Mouse (Mus musculus) neural tube, embryonic 14.5 days (tissue): ENCODE measurements around the gene Tmem184b. TPM values are rescaled to one million over a fixed set of nuclear protein-coding genes. Genes with fewer than 3 reads are reported as not detected.

Experiments used
- ATAC-seq: fragments of 200-750 bp; cut with Nextera tagmentation; 2 replicates; pipeline ENCODE4 v1.8.0; 2017; ENCODE audit warnings: low read depth, mild to moderate bottlenecking, moderate TSS enrichment, moderate library complexity
- H3K27ac ChIP-seq: fragments of 300-500 bp; sonication (generic); 2 replicates; pipeline ENCODE4 v1.5.1; 2014; ENCODE audit warnings: low read depth, mild to moderate bottlenecking, control low read depth, low read length, moderate library complexity, mixed read lengths
- H3K27me3 ChIP-seq: fragments of 300-500 bp; sonication (generic); 2 replicates; pipeline ENCODE4 v1.6.1; 2014; ENCODE audit warnings: low read length; ENCODE audit not compliant: control insufficient read depth, insufficient read depth
- H3K36me3 ChIP-seq: fragments of 300-500 bp; sonication (generic); 2 replicates; pipeline ENCODE4 v1.6.1; 2014; ENCODE audit warnings: low read length, mixed read lengths; ENCODE audit not compliant: control insufficient read depth, insufficient read depth
- H3K4me1 ChIP-seq: fragments of 300-500 bp; sonication (generic); 2 replicates; pipeline ENCODE4 v1.6.1; 2014; ENCODE audit warnings: low read length; ENCODE audit not compliant: control insufficient read depth, insufficient read depth
- H3K4me2 ChIP-seq: fragments of 300-500 bp; sonication (generic); 2 replicates; pipeline ENCODE4 v1.6.1; 2014; ENCODE audit warnings: mild to moderate bottlenecking, low read depth, low read length, control low read depth
- H3K4me3 ChIP-seq: fragments of 300-500 bp; sonication (generic); 2 replicates; pipeline ENCODE4 v1.5.1; 2014; ENCODE audit warnings: low read depth, low read length, control low read depth, mixed read lengths
- H3K9ac ChIP-seq: fragments of 300-500 bp; sonication (generic); replicated peaks from 2 replicates; pipeline ENCODE4 v1.6.1; 2014; ENCODE audit warnings: low read depth, mild to moderate bottlenecking, control low read depth, low read length, mixed read lengths
- H3K9me3 ChIP-seq: fragments of 300-500 bp; sonication (generic); 2 replicates; pipeline ENCODE4 v1.6.1; 2016; ENCODE audit warnings: low read length; ENCODE audit not compliant: control insufficient read depth
- WGBS: fragments of 180-500 bp; shearing (Covaris S2); extraction: QIAGEN DNeasy Blood & Tissue Kit; methylation state at CpG from one replicate; pipeline ENCODE4 v1.1.7; 2014; 5-methylcytosine and 5-hydroxymethylcytosine counted together
- polyA plus RNA-seq: library from polyadenylated mRNA; unstranded; fragments of >200 nt; fragmentation: Nextera tagmentation; extraction: Ambion mirVana; gene quantifications from 2 replicates; pipeline ENCODE4 v1.2.1, GENCODE M21; 2014

Tmem184b gene
- polyA plus RNA-seq, 1 experiment from 2014 or later, result 31.2 TPM

DNA sequence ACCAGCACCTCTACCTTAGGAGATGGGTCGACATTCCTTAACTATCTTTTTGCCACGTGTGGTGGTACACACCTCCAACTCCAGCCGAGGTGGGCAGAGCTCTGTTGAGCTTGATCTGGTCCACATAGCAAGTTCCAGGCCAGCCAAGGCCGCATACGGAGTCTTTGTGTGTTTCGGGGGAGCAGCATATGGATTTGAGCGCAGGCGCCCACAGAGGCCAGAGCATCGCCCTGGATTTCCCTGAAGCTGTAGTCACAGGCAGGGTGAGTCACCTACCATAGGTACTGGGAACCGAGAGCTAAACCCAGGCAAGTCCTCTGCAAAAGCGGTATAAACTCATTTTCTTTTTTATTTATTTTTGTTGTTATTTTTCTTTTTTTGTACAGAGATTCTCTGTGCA is 29.0 kb upstream of the Tmem184b start:
- peaks cover 49% of the 10 kb centered on the region for H3K36me3 ChIP-seq
- H3K4me3 ChIP-seq, result no peak overlapping the region
- H3K27ac ChIP-seq, result no peak overlapping the region
- no peak overlapping the region for H3K9ac ChIP-seq
- no peak for ATAC-seq
- H3K27me3 ChIP-seq, result no peaks in the 10 kb centered on the region
- peaks cover 21% of the 10 kb centered on the region for H3K4me1 ChIP-seq
- 95% methylated on average over 11 of the region's 11 CpGs for WGBS
- H3K9me3 ChIP-seq, result no peaks in the 10 kb centered on the region
- H3K4me2 ChIP-seq, result no peak overlapping the region

DNA sequence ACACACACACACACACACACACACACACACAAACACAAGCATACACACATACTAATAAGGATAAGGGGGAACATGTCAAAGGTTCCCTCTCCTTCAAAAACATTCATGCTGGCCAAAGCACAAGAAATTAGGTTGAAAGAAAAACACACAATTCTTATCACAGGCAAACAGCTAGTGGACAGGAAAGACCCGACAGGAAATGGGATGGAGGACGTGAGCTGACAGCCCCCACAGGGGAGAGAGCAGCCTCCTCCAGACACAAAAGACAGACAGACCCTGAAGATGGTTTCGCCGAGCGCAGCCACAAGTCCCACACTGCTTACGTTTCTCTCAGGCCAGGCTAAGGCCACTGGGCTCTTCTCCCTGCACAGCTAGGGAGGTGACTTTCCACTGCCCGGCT is 28.6 kb upstream of the Tmem184b start:
- 80% methylated on average over 7 of the region's 7 CpGs for WGBS

DNA sequence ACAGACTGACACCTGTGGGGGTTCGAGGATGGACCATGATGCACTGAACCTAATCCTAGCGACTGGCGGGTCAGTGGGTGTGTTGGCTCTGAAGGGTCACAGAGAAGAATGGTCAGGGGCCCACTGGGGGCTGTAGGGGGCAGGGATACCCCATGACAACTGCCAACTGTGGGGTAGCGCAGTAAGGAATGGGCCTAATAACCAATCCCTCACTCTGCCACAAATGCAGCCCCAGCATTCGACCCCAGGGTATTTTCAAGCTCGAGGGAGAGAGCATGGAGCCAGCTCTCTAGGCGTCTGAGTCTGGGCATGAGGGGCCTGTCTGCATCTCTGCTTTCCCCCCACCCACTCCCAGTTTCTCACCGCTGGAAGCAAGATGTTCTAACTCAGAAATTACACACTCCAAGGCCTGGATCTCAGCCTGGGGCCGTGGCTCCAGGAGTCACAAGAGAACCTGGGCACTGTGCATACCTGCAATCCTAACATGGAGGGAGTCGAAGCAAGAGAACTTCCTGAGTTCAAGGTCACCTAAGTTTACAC is 27.2 kb upstream of the Tmem184b start:
- peaks cover 53% of the 10 kb centered on the region for H3K36me3 ChIP-seq

More for the DNA sequence above, 28.6 kb upstream of the Tmem184b start:
- H3K4me2 ChIP-seq, result no peak overlapping the region
- H3K4me3 ChIP-seq, result no peak overlapping the region
- H3K36me3 ChIP-seq, result peaks cover 49% of the 10 kb centered on the region
- ATAC-seq, result no peak
- H3K9ac ChIP-seq, result no peak overlapping the region
- peaks cover 17% of the 10 kb centered on the region for H3K4me1 ChIP-seq
- no peak overlapping the region for H3K27ac ChIP-seq
- no peaks in the 10 kb centered on the region for H3K9me3 ChIP-seq
- no peaks in the 10 kb centered on the region for H3K27me3 ChIP-seq

DNA sequence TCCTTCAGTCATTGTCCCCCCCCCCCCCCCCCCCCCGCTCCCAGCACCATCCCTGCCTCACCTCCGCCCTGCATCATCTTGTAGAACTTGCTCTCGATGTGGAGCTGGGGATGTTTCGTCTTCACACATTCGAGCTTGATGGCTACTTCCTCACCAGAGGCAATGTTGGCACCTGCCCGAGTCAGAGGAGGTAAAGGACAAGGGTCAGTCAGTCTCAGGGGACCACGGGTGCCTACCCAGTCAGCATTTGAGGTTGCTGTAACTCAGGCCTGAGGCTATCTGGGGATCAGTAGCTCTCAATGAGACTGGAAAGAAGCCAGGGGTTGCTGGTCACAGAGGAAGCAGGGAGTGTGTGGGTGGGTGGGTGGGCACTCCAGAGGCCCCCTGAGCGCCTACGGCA is 26.6 kb upstream of the Tmem184b start:
- H3K4me1 ChIP-seq, result no peaks in the 10 kb centered on the region
- H3K4me2 ChIP-seq, result no peak overlapping the region
- ATAC-seq, result no peak
- H3K9ac ChIP-seq, result no peak overlapping the region
- peaks cover 56% of the 10 kb centered on the region for H3K36me3 ChIP-seq
- no peaks in the 10 kb centered on the region for H3K9me3 ChIP-seq
- 94% methylated on average over 7 of the region's 9 CpGs for WGBS
- no peak overlapping the region for H3K27ac ChIP-seq
- H3K27me3 ChIP-seq, result no peaks in the 10 kb centered on the region
- no peak overlapping the region for H3K4me3 ChIP-seq

More for the DNA sequence above, 27.2 kb upstream of the Tmem184b start:
- WGBS, result 79% methylated on average over 10 of the region's 10 CpGs
- ATAC-seq, result no peak
- Histone ChIP-seq H3K27me3 (no peaks in the 10 kb centered on the region), H3K4me1 (0 out of 2 replicates have a peak, but pooled peaks cover 4% of the 10 kb centered on the region), H3K4me2 (no peak overlapping the region), H3K27ac (no peak overlapping the region), H3K9ac (no peak overlapping the region), H3K9me3 (no peaks in the 10 kb centered on the region), H3K4me3 (no peak overlapping the region)

DNA sequence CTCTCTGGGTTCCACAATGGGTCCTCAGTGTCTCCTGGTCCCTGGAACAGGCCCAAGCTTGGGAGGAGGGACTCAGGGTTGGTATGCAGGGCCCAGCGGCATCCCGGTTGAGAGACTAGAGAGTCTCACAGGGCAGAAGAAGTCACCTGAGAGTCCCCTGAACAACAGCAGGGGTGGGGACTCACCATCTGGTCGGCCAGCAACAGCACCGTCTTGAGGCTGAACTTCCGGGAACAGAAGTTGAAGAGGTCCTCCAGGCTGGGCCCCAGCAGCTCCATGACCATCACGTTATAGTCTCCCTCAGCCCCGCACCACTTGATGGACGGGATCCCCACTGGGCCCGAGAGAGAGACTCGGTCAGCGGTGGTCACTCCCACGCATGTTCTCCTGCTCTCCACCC is 26.2 kb upstream of the Tmem184b start:
- Histone ChIP-seq H3K27ac (no peak overlapping the region), H3K4me1 (no peaks in the 10 kb centered on the region), H3K27me3 (no peaks in the 10 kb centered on the region), H3K9ac (no peak overlapping the region), H3K36me3 (peaks cover 56% of the 10 kb centered on the region), H3K4me2 (no peak overlapping the region), H3K9me3 (no peaks in the 10 kb centered on the region), H3K4me3 (no peak overlapping the region)
- ATAC-seq, result no peak
- whole genome bisulfite sequencing, result 87% methylated on average over 12 of the region's 12 CpGs

DNA sequence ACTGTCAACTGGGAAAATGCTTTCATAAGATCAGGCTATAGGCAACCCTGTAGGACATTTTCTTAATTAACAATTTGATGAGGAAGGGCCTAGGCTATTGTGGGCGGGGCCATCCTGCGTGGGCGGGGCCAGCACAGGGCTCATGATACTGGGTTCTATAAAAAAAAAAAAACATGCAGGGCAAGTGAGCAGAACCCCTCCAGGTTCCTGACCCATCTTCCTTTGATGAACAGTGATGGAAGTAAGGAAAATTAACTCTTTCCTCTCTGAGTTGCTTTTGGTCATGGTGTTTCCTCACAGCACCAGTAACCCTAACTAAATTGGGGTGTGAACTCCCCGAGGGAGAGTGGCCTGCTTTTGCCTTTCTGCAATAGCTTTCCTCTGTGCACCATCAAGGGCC is 25.2 kb upstream of the Tmem184b start:
- no peaks in the 10 kb centered on the region for H3K9me3 ChIP-seq
- no peak overlapping the region for H3K4me3 ChIP-seq
- H3K27me3 ChIP-seq, result no peaks in the 10 kb centered on the region
- no peak for ATAC-seq
- H3K4me1 ChIP-seq, result no peaks in the 10 kb centered on the region
- peaks cover 63% of the 10 kb centered on the region for H3K36me3 ChIP-seq
- WGBS, result 84% methylated on average over 4 of the region's 4 CpGs
- no peak overlapping the region for H3K9ac ChIP-seq
- H3K4me2 ChIP-seq, result no peak overlapping the region
- H3K27ac ChIP-seq, result no peak overlapping the region

DNA sequence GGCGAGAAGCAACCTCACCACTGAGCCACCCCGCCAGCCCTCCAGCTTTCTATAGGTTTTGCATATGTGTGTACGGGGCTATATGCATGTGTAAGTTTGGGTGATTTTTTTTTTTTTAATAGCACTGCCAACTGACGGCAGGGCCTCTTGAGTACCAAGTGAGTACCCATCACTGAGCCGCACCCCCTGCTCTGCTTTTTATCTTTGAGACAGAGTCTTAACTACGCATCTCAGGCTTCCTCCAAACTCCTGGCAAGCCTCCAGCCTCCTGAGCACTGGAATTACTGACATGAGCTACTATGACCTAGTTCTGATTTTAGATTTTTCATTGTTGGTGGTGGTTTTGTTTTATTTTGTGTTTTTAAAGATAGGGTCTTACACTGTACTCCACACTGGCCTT is 24.1 kb upstream of the Tmem184b start:
- WGBS, result 89% methylated on average over 6 of the region's 6 CpGs
- no peak overlapping the region for H3K27ac ChIP-seq
- no peak overlapping the region for H3K4me3 ChIP-seq
- ATAC-seq, result no peak
- no peak overlapping the region for H3K9ac ChIP-seq
- no peaks in the 10 kb centered on the region for H3K9me3 ChIP-seq
- H3K36me3 ChIP-seq, result peaks cover 74% of the 10 kb centered on the region
- H3K4me1 ChIP-seq, result no peaks in the 10 kb centered on the region
- H3K4me2 ChIP-seq, result no peak overlapping the region
- no peaks in the 10 kb centered on the region for H3K27me3 ChIP-seq

DNA sequence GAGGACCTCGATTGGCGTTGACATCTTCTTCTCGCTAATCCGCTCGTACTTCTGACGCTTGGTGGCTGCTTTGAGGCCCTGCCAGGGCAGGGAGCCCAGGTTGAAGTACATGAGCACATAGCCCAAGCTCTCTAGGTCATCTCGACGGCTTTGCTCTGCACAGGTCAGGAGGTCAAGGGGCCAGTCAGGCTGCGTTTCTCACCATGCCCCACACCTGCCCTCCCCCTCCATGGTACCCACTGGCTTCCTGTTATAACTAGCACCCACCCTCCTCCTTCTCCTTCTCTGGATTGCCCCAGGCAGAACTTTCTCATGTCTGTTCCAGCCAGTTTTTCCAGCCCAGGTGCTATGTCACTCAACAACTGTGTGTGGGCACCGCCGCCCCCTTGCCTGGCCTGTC is 22.1 kb upstream of the Tmem184b start:
- no peaks in the 10 kb centered on the region for H3K9me3 ChIP-seq
- H3K4me1 ChIP-seq, result no peaks in the 10 kb centered on the region
- no peak overlapping the region for H3K4me3 ChIP-seq
- ATAC-seq, result no peak
- 86% methylated on average over 11 of the region's 11 CpGs for WGBS
- no peak overlapping the region for H3K9ac ChIP-seq
- H3K4me2 ChIP-seq, result no peak overlapping the region
- H3K27me3 ChIP-seq, result no peaks in the 10 kb centered on the region
- peaks cover 90% of the 10 kb centered on the region for H3K36me3 ChIP-seq
- no peak overlapping the region for H3K27ac ChIP-seq

DNA sequence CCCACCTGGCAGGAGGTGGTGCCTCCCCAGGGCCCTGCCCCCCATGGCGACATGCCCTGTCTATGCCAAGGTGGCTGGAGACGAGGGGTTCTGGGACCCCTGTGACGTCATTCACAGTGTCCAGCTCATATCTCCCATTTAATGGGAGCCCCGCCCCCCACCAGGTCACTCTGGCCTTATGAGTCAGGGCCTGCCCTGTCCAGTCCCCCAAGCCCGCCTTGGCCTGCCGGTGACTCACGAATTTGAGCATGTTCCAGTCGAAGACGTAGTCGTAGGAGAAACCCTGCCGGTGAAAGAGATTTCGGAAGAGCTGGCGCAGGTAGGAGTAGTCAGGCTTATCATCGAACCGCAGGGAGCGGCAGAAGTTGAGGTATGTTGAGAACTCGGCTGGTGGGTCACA is 21.2 kb upstream of the Tmem184b start:
- no peaks in the 10 kb centered on the region for H3K9me3 ChIP-seq
- no peak overlapping the region for H3K27ac ChIP-seq
- H3K9ac ChIP-seq, result no peak overlapping the region
- H3K4me2 ChIP-seq, result no peak overlapping the region
- H3K4me1 ChIP-seq, result no peaks in the 10 kb centered on the region
- no peaks in the 10 kb centered on the region for H3K27me3 ChIP-seq
- 94% methylated on average over 17 of the region's 17 CpGs for WGBS
- no peak for ATAC-seq
- H3K36me3 ChIP-seq, result peaks cover 99% of the 10 kb centered on the region
- H3K4me3 ChIP-seq, result no peak overlapping the region
